Mouse (Mus musculus) retina, adult 2 months (tissue): ENCODE results near the gene Capn1.

ENCODE experiments used
- DNase-seq: peaks from one replicate; pipeline ENCODE4 v3.0.0-alpha.2; 2012; ENCODE audit warnings: low read depth, low spot score

The Capn1 gene

DNA sequence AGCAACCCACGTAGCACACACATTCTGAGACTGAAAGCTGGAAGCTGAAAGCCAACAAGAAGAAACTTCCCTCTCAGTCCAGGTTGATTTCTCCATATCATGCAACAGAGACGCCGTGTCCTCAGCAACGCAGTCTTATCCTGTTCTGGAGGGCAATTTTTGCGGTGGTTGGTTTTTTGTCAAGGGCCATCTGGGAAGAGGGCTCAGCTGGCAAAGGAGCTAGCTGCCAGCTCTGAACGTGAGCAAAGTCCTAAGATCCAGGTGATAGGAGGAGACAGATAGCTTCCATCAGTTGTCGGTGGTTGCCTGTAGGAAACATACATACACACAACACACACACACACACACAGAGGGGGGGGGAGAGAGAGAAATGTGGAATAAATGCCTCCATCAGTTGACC lies 22.6 kb upstream of the Capn1 start:
- DNase-seq, result no peak

DNA sequence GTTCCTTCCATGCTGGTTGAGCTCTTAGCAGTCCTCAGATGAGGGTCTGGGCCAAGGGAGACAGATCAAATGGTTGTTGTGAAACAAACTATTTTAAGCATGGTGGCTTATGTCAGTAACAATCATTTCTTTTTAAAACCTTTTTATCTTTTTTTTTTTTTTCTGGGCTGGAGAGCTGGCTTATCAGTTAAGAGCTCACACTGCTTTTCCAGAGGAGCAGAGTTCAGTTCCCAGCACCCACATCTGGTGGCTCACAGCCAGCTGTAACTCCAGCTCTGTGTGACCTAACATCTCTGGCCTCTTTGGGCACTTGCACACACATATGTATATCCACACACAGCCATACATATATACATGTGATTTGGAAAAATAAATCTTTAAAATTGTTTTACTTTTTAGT lies 22.0 kb upstream of the Capn1 start:
- DNase-seq, result no peak

DNA sequence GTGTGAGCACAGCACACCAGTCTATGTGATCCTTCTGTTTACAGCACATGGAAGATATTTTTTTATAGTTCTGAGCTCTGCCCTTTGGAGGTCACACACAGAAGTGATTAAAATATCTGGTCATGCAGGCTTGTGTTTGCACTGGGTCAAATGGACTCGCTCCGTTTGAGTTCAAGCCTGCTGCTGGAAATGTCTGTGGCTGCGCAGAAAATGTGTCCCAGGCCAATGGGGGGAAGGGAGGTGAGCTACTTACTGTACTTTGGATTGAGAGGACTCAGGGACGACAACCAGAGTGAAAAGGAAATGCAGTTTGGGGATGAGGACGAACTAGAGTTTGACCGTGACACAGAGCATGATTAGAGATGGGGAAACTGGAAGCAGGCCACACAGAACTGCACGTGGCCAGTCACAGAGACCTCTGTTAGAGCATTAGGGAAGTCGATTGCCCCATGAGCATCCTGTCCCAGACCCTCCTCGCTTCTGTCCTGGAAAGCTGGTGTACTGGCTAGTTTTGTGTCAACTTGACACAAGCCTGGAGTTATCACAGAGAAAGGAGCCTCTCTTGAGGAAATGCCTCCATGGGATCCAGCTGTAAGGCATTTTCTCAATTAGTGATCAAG lies 20.4 kb upstream of the Capn1 start:
- DNase-seq, result no peak

DNA sequence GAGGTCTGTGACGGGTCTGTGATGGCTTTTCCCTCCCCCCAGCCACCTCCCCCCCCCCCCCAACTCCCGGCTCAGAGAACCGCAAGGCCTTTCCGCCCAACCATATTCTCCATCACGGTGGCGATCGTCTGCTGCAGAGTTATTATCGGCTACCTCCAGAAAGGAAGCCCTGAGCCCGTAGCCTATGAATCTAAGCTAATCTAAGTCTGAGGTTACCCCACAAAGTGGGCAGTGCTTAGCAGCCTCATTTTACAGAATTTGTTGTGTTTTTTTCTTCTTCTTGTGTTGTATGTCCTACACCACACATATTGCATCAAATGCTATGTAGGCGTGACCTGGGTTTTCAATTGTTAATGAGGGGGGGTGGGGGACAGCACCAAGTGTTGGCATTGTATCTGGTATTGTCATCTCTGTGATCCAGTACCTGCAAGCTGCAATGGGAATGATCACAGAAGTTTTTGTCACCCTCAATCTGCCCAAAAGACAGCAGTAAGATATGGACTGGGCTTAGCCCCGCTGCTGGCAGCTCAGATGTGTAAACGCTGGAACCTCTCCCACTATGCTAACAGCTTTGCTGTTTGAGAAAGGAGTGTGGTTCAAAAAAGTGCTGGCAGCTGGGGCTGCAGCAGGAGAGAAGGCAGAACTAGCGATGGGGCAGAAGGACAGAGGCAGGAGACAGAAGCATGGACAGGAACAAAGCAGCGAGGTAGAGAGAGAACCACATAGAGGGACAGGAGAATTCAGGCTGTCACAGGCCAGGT lies 15.0 kb upstream of the Capn1 start:
- no peak for DNase-seq

DNA sequence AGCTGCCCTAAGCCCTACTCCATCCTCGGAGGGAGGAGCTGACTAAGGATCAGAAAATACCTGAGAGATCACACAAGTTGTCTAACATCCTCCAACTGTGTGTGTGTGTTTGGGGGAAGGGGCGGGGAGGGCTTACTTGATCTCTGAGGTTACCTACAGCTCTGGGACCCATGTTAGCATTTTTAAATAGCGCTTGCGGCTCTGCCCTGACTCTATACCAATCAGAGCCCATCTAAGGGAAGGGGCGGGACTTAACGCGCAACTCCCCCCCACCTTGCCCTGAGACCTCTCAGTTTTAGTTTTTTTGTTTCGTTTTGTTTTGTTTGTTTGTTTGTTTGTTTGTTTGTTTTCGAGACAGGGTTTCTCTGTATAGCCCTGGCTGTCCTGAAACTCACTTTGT lies 13.7 kb upstream of the Capn1 start:
- DNase-seq, result no peak

DNA sequence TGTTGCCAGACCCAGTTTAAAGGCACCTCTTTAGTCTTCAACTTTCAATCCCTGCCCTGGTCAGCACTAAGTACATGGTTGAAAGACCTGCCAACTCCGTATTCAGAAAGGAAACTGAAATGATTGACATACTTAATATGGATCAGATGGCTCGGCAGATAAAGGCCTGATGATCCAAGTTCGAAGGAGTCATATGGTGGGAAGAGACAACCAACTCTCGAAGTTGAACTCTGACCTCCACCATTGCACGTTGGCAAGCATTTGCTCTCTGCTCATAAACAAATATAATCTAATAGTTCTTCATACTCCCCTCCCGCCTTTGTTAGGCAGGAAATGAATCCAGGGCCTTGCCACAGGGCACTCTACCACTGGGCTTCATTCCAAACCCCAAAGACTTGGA lies 13.3 kb upstream of the Capn1 start:
- no peak for DNase-seq

DNA sequence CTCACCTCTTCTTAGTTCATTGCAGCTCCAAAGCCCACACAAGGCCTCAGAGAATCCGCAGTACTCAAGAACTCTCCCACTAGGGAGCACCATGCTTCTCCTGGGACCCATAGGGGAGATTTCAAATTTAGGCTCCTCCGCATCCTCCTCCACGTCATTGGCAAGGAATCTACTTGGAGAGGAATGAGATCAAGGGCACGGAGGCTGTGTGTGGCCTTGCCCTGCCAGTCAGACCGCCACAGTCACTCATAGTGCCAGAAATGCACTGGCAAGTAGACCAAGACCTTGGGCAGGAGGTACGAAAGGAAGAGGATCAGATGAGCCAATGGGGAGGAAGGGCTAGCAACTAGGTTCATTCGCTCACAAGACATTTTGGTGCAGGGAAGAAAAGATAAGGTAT lies 8.2 kb upstream of the Capn1 start:
- no peak for DNase-seq

DNA sequence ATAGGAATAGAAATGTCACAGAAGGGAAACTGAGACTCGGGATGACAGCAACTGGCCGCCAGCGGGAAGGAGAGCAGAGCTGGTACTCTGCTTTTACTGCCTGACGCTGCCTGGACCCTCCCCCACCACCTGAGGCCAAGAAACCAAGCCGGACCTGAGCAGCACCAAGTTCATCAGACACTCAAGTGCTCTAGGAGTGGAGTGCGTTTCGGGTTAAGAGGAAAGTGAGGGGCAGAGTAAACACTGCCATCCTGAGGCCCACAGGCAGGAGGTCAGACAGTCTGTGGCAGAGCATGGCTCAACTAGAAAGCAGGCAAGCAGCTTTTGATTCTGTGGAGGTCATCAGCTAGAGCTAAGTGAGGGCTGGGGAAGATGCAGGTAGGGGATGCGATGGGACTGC lies 7.4 kb upstream of the Capn1 start:
- DNase-seq, result no peak

DNA sequence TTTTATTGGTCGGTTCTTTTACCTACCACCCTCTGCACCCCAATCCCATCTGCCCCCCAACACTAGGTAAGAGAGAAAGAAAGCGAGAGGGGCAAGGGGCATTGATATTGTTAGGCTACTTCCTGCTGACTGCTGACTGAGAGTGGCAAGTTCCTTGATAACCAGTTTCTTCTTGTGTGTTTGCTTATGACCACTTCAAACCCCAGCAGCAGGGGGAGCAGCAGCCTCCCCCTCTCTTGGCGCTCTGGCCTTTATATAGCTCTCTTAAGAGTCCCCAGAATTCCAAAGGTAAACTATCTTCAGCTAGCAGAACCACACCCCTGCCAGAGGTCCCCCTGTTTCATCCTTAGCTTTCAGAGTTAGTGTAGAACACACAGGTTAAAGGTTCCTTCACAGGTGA lies 4.6 kb upstream of the Capn1 start:
- DNase-seq, result no peak

DNA sequence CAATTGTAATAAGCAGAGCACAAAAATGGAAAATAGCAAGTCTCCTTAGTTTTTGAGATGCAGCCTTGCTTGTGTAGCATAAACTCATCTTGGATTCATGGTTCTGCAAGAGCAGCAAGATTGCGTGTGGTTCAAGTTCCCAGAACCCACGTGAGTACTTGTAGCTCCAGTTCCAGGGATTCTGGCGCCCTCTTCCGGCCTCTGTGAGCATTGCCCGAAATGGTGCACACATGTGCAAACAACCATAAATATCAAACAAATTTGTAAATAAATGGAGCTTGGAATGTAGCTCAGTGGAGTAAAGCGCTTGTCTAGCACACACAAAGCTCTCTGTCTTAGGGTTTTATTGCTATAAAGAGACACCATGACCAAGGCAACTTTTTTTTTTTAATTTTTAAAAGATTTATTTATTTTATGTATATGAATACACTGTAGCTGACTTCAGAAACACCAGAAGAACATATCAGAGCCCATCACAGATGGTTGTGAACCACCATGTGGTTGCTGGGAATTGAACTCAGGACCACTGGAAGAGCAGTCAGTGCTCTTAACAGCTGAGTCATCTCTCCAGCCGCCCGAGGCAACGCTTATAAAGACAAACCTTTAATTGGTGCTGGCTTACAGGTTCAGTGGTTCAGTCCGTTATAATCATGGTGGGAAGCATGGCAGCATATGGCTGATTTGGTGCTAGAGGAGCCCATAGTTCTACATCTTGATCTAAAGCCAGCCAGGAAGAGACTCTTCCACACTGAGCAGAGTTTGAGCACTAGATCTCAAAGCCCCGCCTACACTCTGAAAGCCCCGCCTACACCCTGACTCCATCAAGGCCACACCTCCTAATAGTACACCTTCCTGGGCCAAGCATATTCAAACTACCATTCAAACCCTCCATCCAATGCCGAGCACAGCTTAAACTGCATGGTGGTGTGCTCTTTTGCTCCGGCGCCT lies 2.7 kb upstream of the Capn1 start:
- peak; percentile 56 for DNase-seq

DNA sequence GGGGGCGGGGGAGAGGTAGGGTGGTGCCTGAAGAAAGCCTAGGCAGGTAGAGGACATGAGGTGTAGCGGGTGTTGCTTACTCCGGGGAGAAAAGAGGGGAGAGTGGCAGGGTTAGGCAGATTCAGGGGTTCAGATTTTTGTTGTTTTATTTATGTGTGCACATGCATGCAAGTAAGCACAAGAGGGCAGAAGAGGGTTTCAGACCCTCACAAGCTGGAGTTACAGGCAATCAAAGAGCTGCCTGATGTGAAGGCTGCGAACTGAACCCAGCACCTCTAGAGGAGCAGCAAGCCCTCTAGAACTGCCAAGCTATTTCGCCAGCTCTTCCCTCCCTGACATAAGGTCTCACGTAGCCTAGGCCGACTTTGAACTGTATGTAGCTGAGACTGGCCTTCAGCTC lies 835 bp upstream of the Capn1 start:
- no peak for DNase-seq

DNA sequence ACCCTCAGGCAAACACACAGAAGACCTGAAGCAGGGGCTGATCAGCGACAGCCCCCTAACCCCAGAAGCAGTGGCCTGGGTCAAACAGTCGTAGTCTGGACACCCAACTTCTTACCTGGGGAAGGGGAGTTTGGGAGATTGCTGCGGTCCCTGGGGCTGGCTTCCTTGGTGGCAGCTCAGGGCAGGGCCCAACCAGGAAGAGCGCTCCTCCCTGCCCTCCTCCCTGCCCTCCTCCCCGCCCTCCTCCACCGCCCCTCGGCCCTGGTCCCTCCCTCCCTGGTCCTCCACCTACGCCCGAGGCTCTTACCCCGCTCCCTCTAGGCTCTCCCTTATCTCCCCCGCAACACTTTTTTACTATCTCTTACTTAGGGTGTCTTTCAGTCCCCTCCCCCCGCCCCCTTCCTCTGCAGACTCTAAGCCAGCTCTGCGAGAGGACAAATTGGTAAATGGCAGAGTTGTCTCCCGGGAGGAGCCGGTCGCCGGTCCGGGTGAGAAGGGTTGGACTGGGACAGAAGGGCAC lies 646 bp downstream of the Capn1 start:
- DNase-seq, result no peak

DNA sequence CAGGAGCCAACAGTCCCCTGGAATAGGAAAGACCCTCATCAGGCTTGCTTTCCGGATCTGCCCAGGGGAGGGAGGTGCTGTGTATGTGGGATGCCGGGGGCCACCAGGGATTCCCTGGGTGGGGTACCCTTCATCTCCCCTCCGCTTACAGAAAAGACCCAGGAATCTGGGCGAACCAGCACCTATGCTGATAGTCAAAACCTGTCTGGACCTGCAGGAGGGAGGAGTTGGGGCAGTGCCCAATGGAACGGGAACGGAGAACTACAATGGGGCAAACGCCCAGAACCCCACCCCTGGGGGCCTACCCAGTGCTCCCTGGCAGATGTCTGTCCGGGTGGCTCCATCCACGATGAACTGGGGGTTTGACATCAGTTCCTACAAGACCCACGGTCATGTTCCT lies 2.0 kb downstream of the Capn1 start:
- no peak for DNase-seq

DNA sequence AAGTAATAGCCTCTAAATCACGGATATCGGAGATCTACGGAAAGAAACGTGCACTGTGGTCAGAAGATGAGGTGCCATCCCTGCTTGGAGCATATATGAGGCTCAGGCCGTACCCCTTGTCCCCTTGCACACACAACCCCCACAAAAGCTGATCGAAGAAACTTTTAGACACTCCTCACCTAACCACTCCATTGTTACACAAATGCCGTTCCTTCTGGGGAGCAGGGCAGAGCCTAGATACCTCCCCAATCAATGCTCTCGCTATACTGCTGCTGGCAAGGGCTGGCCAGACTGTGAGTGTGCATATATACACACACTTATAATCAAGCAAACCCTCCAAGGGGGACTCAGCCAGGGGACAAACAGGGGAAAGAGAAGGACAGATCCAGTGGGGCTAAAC lies 6.6 kb downstream of the Capn1 start:
- DNase-seq, result no peak

DNA sequence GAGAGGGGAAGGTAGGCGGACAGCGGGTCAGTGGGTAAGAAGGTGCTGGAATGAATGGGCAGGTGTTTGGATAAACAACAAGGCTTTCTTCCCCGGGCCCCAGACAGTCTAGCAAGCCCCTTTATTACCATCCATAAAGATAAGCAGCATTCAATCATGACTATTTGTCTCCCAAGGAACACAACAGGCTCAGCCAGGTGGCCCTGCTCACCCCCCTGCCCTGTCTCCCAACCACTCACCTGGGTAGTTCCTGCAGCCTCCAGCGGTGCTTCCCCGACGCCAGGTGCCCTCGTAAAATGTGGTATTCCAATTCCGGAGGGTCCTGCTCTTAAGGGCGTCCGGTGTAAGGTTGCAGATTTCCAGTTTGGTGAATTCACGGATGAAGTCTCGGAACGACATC lies 8.7 kb downstream of the Capn1 start:
- DNase-seq, result no peak

DNA sequence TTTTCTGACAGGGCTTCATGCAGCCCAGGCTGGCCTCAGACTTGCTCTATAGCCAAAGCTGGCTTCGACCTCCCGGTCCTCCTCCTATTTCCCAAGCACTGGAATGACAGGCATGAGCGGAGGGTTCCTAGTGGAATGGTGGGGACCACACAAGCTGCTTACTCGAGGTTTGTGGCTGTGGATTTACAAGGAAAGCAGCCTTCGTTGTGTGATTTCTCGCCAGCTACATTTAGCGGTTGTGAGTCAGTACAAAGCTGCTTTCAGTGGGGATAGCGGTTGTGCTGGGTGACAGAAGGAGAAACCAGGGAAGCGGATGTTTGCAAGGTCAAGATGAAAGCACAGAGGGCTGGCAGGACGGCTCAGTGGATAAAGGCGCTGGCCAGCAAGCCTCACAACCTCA lies 10.2 kb downstream of the Capn1 start:
- no peak for DNase-seq

DNA sequence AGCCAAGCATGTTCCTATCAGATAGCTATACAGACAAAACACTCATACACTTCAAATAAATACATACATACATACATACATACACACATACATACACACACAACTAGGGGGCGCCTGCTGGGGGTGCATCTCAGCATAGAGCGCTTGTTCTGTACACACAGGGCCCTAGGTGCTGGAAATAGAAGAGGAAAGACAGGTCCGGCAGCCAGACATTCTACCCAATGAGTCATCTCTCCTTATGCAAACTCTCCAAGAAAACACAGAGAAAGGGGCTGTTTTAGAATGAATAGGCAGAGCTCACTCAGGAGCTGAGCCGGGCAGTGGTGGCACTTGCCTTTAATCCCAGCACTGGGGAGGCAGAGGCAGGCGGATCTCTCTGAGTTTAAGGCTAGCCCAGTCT lies 15.7 kb downstream of the Capn1 start:
- DNase-seq, result no peak

DNA sequence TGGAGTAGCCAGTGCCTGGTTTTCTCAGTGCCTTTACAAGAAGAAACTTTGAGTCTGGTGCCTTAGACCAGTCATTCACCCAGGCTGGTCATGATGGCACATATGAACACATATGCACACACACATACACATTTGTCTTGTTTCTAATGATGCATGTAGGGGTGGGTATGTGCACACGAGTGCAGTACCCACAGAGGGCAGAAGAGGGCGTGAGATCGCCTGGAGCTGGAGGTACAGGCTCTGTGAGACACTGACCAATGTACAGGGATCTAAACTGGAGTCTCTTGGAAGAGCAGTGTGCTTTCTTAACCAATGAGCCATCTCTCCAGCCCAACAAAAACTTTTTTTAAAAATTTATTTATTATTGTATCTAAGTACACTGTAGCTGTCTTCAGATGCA lies 17.5 kb downstream of the Capn1 start:
- DNase-seq, result no peak

DNA sequence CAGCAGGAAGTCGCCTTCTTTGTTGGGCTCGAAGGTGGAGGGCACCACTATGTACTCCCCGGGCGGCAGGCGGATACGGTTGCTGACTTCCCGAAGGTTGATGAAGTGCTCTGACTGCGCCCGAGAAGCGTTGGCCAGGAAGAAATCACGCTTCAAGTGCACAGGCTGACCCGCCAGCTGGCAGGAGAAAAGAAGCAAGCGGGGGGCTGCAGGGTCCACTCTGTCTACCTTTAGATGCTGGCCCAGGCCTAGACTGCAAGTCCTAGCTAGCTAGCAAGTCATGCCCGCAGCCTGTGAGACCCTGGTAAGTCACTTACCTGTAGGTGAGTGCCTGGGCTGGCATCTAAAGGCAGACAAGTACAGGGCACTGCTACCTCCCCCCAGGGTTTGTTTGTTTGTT lies 21.0 kb downstream of the Capn1 start:
- no peak for DNase-seq

DNA sequence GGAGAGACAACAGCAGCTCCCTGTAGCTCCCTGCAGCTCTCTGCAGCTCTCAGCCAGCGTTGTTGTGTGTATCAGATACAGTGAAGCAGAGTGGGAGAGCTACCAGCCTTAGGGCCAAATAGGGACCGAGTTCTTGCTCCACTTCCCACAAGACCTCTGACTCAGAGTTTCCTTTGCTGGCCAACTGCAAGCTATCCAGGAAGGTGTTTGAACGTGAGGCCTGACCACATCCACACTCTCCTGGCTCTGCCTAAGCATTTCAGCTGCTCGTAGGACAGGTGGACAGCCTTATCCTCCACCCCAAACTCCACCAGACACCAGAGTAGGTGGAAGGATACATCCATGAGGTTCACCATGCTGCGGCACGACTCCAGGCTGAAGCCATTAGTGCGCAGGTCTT lies 23.7 kb downstream of the Capn1 start:
- no peak for DNase-seq

DNA sequence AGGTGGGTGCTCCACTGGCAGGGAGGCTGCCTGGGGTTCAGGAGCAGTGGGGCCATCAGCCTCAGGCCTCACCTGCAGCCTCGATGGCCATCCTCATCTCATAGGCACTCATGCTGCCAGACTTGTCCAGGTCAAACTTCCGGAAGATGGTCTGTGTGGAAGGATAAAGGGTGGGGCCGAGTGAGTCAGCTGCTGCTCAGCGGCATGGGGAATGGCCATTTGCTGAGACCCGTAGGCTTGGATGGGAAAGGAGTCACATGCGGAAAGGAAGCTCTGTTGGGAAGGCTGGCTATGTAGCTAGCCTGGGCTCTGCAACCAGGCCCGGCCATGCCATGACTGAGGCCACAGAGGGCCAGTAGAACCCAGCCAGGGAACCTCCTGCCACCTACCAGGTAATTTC lies 24.2 kb downstream of the Capn1 start:
- no peak for DNase-seq

DNA sequence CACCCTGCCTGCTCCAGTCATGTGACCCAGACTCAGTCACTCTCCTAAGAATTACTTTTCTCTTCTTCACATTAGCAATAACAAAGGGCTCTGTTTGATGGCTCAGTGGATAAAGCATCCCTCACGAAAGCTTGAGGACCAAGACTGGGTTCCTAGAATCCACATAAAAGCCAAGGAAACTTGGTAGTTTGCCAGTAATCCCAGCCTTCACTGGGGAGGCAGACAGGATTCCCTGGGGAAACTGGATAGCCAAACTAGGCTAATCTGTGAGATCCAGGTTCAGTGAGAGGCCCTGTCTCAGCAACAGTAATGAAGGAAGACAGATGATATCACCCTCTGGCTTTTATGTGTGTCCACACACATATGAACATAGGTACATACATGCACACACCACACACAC lies 24.8 kb downstream of the Capn1 start:
- DNase-seq, result no peak
